12 mouse cellular contexts compared by ENCODE assay signal in genomic region chr9:49514306-49514705, GRCm38 (mm10). TPM values are rescaled to one million over a fixed set of nuclear protein-coding genes. Genes with fewer than 3 reads are reported as not detected.
"Had no signal": no experiment of that assay in that cellular context is flagged by ENCODE, and none has a peak within 500 bp of the region (broad histone marks: within the 10 kb centered on the region; RNA-seq: fewer than 3 reads in every experiment).

No protein-coding gene starts in this region.

- H3K4me3 ChIP-seq: left cerebral cortex, adult 2 months; limb, embryonic 10.5 days; liver, embryonic 13.5 days; lung, embryonic 15.5 days; midbrain, embryonic 12.5 days had no signal

- H3K4me2 ChIP-seq: liver, embryonic 13.5 days; lung, embryonic 15.5 days; midbrain, embryonic 12.5 days had no signal

- ATAC-seq: hindbrain, embryonic 16.5 days; inflammation-experienced regulatory T-cells, adult 6 months; liver, postnatal 0 days had no signal

- H3K4me1 ChIP-seq: limb, embryonic 10.5 days; liver, embryonic 13.5 days; lung, embryonic 15.5 days; midbrain, embryonic 12.5 days had no signal

- H3K36me3 ChIP-seq: limb, embryonic 10.5 days; liver, embryonic 13.5 days; lung, embryonic 15.5 days had no signal

- DNase-seq: liver, embryonic 13.5 days; liver, postnatal 0 days; lung, postnatal 14 days; thymus, postnatal 4 days had no signal

- H3K9me3 ChIP-seq: limb, embryonic 10.5 days; liver, embryonic 13.5 days; lung, embryonic 15.5 days; midbrain, embryonic 12.5 days had no signal

- H3K27me3 ChIP-seq: liver, embryonic 13.5 days; lung, embryonic 15.5 days; midbrain, embryonic 12.5 days had no signal

- H3K27ac ChIP-seq: left cerebral cortex, adult 2 months; limb, embryonic 10.5 days; liver, embryonic 13.5 days; lung, embryonic 15.5 days; macrophage; midbrain, embryonic 12.5 days; stomach, postnatal 0 days had no signal

- H3K9ac ChIP-seq: liver, embryonic 13.5 days; liver, postnatal 0 days; lung, embryonic 15.5 days; midbrain, embryonic 12.5 days had no signal

RNA-seq across cellular contexts. Expression of gene Ttc12, which starts 28.3 kb away (rescaled TPM):
- polyA plus RNA-seq: inflammation-experienced regulatory T-cells, adult 6 months had no signal
